Mouse (Mus musculus): ENCODE results near the gene Tmc5.

DNA sequence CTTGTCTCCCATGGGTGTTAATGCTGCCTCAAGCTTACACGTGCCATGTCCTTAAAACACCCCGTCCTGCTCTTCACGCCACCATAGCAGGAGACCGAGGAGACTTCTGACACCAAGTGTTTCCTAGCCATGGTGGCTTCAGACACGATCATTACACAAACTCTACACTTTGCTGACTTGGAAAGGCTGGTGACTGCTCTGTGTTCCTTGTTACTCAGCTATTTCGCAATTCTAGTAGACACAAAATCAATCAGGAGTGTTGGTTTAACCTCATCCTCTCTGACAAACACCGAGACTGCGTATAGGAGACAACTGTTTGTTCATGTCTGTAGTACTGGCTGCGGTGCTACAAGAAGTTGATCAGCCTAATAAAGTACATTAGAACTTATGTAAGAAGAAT is 101.8 kb downstream of the Tmc5 start:
- TF ChIP-seq CTCF (IDR thresholded peaks at IDR 0.05; ENCODE audit: borderline replicate concordance, extremely low read depth, insufficient read depth, insufficient read length) (no peak), POLR2A (IDR thresholded peaks at IDR 0.05; ENCODE audit: borderline replicate concordance, extremely low read depth, insufficient read depth, insufficient read length, poor library complexity, severe bottlenecking) (no peak)

All from brain, embryonic 14.5 days (tissue).